Mouse (Mus musculus) bone marrow, adult 2 months (tissue): ENCODE measurements around the gene Gamt.

Source experiments
- CTCF ChIP-seq: fragments of 200-500 bp; IDR thresholded peaks from 2 replicates; pipeline ENCODE4 v1.5.1; 2011; ENCODE audit warnings: low read length, control low read depth; ENCODE audit not compliant: control insufficient read depth, insufficient read depth
- POLR2A ChIP-seq: fragments of 200-500 bp; IDR thresholded peaks from 2 replicates; pipeline ENCODE4 v1.6.1; 2011; ENCODE audit warnings: low read depth, mild to moderate bottlenecking, control low read depth, low read length, borderline replicate concordance; ENCODE audit not compliant: control insufficient read depth

- TF ChIP-seq CTCF, result no peak
- no peak for TF ChIP-seq POLR2A
Measured at GRCm38 (mm10) chr10:80270099-80270498, 9.3 kb upstream of the Gamt start.
